Mouse (Mus musculus): Measurements from ENCODE around the gene Vmn1r183.

GRCm38 (mm10) chr7:24082457-24083235 is 29.6 kb downstream of the Vmn1r183 start:
- TF ChIP-seq CTCF (IDR thresholded peaks at IDR 0.05; ENCODE audit: extremely low read depth, insufficient read length, insufficient replicate concordance, low read depth, low read length): no peak
- no peak for TF ChIP-seq POLR2A (IDR thresholded peaks at IDR 0.05; ENCODE audit: low read depth, low read length)

Data from small intestine, adult 2 months (tissue).